Mouse (Mus musculus): Measurements from ENCODE around the gene Zfp82.

DNA sequence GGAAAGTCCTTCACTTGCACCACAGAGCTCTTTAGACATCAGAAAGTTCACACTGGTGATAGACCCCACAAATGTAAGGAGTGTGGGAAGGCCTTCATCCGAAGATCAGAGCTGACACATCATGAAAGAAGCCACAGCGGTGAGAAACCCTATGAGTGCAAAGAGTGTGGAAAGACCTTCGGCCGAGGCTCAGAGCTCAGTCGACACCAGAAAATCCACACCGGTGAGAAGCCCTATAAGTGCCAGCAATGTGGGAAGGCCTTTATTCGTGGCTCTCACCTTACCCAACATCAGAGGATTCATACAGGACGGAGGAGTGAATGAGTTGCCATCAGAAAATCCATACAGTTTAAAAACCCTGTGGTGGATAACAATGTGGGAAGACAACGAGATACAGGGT lies 49.4 kb downstream of the Zfp82 start:
- no peak for TF ChIP-seq CTCF (IDR thresholded peaks at IDR 0.05; ENCODE audit: borderline replicate concordance, control insufficient read depth, extremely low read depth, insufficient read depth, low read length, poor library complexity)
- TF ChIP-seq POLR2A (IDR thresholded peaks at IDR 0.05; ENCODE audit: control insufficient read depth, extremely low read depth, insufficient read depth, low read length, poor library complexity): no peak

Measured in thymus, adult 2 months (tissue).